Mouse (Mus musculus): ENCODE data around the gene Selenoi. TPM values are rescaled to one million over a fixed set of nuclear protein-coding genes. Genes with fewer than 3 reads are reported as not detected.

Gene Selenoi
- polyA plus RNA-seq (2014; fragmentation: Nextera tagmentation; extraction: Ambion mirVana), result 21.8 and 22.0 TPM in 2 replicates

DNA sequence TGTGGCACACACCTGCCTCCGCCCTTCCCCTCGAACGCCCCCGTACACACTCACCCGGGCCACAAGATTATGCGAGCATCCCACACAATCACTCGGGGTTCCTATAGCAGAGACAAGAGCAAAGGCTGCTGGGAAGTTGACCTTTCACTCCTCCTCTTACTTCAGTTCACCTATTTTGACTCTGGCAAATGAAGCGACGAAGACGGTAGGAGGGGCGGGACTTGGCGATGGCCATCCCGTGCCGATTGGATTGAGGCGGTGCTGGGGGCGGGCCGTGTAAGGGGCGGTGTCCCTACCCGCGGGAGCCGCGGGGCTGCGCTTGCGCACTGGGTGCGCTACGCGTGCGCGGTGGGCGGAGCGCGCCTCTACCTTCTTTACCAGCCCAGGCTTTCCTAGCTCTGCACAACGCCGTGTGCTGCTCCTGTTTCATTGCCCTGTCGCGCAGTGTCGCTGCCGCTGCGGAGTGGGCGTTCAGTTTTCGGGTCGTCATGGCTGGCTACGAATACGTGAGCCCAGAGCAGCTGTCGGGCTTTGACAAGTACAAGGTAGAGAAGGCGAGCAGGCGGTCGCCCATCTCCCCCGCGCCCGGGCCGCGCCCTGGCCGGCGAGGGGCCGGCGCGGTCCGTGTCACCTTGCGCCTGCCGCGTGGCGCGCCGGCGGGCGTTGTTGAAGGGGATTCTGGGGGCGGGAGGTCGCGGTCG, at the start of gene Selenoi:
TSS of gene Selenoi (plus strand) at position 311 of the 701 bp plus-strand sequence.
- H3K4me1 ChIP-seq (ENCODE audit: control insufficient read depth, insufficient read depth, low read length), result peaks cover 13% of the 10 kb centered on the region
- DNase-seq (ENCODE audit: low spot score, missing footprints), result peak; percentile 100
- H3K4me2 ChIP-seq, result peak within 1 kb of the TSS; percentile 83
- WGBS, result under 1% methylated on average over 71 of the region's 71 CpGs
- no peaks in the 10 kb centered on the region for H3K36me3 ChIP-seq (ENCODE audit: control insufficient read depth, insufficient read depth, low read length)
- H3K27me3 ChIP-seq (ENCODE audit: control insufficient read depth, insufficient read depth, low read length), result no peaks in the 10 kb centered on the region
- H3K9me3 ChIP-seq (ENCODE audit: control insufficient read depth, low read length), result no peaks in the 10 kb centered on the region
- H3K9ac ChIP-seq (ENCODE audit: low read length), result peak within 1 kb of the TSS; percentile 79
- peak within 1 kb of the TSS; percentile 80 for H3K27ac ChIP-seq (ENCODE audit: low read depth, low read length)
- peak within 1 kb of the TSS; percentile 80 for H3K4me3 ChIP-seq (ENCODE audit: low read depth, low read length)
- ATAC-seq (ENCODE audit: low FRiP score), result peak; percentile 100

DNA sequence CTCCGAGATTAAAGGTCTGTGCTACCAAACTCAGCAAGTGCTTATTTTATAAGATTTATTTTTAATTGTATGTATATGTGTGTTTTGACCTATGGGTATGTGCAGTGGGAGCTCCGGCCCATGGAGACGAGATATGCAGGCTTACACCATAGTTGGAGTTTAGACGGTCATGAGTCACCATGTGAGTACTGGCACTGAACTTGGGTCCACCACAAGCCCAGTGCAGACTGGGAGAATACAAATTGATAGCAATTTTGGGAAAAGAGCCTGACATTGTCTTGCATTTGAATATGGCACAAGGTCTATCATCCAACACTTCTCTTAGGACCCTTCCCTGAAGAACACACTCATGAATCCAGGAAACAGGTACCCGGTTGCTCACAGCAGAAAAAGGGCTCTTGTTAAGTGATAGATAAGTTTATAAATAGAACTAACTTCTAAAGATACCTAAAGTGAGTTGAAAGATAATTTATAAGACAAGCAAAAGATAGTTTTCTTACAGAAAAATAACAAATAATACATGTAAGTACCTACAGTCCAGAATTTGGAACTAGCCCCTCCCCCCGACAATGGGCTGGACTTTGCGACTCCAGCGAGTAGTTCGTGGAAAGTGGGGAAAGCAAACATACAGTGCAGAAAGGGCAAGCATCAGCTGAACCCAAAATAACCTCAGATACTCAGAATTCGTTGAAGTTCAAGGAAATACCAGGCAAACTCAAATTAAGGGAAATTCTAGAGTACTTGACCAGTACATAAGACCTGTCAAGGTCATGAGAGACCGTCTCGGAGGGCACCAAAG, 44.5 kb upstream of the Selenoi start:
- Histone ChIP-seq H3K9me3 (ENCODE audit: control insufficient read depth, low read length) (no peaks in the 10 kb centered on the region), H3K27ac (ENCODE audit: low read depth, low read length) (no peak overlapping the region), H3K27me3 (ENCODE audit: control insufficient read depth, insufficient read depth, low read length) (no peaks in the 10 kb centered on the region), H3K4me2 (no peak overlapping the region), H3K4me1 (ENCODE audit: control insufficient read depth, insufficient read depth, low read length) (no peaks in the 10 kb centered on the region), H3K9ac (ENCODE audit: low read length) (no peak overlapping the region), H3K36me3 (ENCODE audit: control insufficient read depth, insufficient read depth, low read length) (peaks cover 7% of the 10 kb centered on the region; the same call in 1 of the 2 replicates), H3K4me3 (ENCODE audit: low read depth, low read length) (no peak overlapping the region)
- no peak for DNase-seq (ENCODE audit: low spot score, missing footprints)
- whole genome bisulfite sequencing, result 93% methylated on average over 12 of the region's 12 CpGs
- no peak for ATAC-seq (ENCODE audit: low FRiP score)

DNA sequence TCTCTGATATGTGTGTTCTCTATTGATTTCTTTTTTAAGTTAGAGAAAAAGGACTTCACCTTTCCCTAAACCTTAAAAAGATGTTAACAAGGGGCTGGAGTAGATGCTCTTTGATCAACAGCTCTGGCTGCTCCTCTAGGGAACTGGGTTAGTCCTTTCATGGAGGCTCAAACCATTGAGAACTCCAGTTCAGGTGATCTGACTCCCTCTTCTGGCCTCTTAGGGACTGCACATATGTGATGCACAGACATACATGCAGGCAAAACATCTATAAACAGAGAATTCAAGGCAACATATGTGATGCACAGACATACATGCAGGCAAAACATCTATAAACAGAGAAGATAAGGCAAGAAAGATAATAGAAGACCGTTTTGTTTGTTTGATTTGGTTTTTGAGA, 39.9 kb upstream of the Selenoi start:
- no peak overlapping the region for H3K27ac ChIP-seq (ENCODE audit: low read depth, low read length)
- H3K9ac ChIP-seq (ENCODE audit: low read length), result no peak overlapping the region
- no peaks in the 10 kb centered on the region for H3K9me3 ChIP-seq (ENCODE audit: control insufficient read depth, low read length)
- no peak for DNase-seq (ENCODE audit: low spot score, missing footprints)
- 78% methylated on average over 1 of the region's 1 CpGs for WGBS
- no peaks in the 10 kb centered on the region for H3K27me3 ChIP-seq (ENCODE audit: control insufficient read depth, insufficient read depth, low read length)
- no peaks in the 10 kb centered on the region for H3K4me1 ChIP-seq (ENCODE audit: control insufficient read depth, insufficient read depth, low read length)
- H3K4me2 ChIP-seq, result no peak overlapping the region
- ATAC-seq (ENCODE audit: low FRiP score), result no peak
- H3K4me3 ChIP-seq (ENCODE audit: low read depth, low read length), result no peak overlapping the region
- H3K36me3 ChIP-seq (ENCODE audit: control insufficient read depth, insufficient read depth, low read length), result no peaks in the 10 kb centered on the region; the same call in 1 of the 2 replicates

DNA sequence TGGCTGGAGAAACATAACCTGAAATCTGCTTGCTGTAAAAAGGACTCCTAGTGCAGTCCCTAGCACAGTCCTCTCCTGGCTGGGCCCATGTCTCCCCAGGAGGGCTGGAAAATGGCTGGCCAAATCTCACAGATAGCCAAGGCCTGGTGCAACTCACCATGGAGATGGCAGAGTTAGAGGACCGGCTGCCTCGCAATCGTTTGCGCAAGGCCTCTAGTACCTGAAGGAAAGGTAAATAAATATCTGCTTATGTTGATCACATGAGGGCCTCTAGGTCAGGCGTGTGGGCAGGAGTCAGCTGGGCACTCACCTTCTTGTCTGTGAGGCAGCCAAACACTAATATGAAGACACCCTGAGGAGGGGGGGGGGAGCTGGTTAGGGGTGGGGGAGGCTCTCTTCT, 37.0 kb upstream of the Selenoi start:
- WGBS, result 95% methylated on average over 5 of the region's 5 CpGs
- DNase-seq (ENCODE audit: low spot score, missing footprints) (no peak), ATAC-seq (ENCODE audit: low FRiP score) (no peak)
- no peaks in the 10 kb centered on the region for H3K4me1 ChIP-seq (ENCODE audit: control insufficient read depth, insufficient read depth, low read length)
- H3K9ac ChIP-seq (ENCODE audit: low read length), result no peak overlapping the region
- no peak overlapping the region for H3K4me3 ChIP-seq (ENCODE audit: low read depth, low read length)
- no peaks in the 10 kb centered on the region for H3K27me3 ChIP-seq (ENCODE audit: control insufficient read depth, insufficient read depth, low read length)
- no peak overlapping the region for H3K4me2 ChIP-seq
- H3K27ac ChIP-seq (ENCODE audit: low read depth, low read length), result no peak overlapping the region
- no peaks in the 10 kb centered on the region for H3K36me3 ChIP-seq (ENCODE audit: control insufficient read depth, insufficient read depth, low read length)
- H3K9me3 ChIP-seq (ENCODE audit: control insufficient read depth, low read length), result no peaks in the 10 kb centered on the region

DNA sequence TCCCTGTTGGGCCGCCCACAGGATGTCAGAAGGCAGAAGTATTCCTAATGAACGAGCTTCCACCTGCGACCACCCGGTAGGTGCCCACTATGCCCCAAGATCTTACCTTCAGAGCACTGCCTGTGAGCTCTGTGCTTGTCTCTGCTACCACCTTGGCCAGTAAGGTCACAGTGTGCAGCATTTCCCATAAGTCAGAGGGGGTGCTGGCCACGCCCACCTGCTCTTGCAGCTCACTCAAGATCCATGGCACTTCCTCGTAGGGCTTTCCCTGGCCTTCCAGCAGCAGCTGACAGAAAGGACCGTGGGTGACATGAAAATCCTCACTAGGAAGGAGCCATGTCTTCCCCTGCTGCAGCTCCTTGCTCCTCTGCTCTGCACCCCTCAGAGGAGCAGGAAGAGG, 34.1 kb upstream of the Selenoi start:
- Histone ChIP-seq H3K4me3 (ENCODE audit: low read depth, low read length) (no peak overlapping the region), H3K27ac (ENCODE audit: low read depth, low read length) (no peak overlapping the region), H3K9me3 (ENCODE audit: control insufficient read depth, low read length) (no peaks in the 10 kb centered on the region), H3K4me1 (ENCODE audit: control insufficient read depth, insufficient read depth, low read length) (no peaks in the 10 kb centered on the region), H3K27me3 (ENCODE audit: control insufficient read depth, insufficient read depth, low read length) (no peaks in the 10 kb centered on the region), H3K36me3 (ENCODE audit: control insufficient read depth, insufficient read depth, low read length) (no peaks in the 10 kb centered on the region), H3K4me2 (no peak overlapping the region), H3K9ac (ENCODE audit: low read length) (no peak overlapping the region)
- 74% methylated on average over 7 of the region's 7 CpGs for WGBS
- DNase-seq (ENCODE audit: low spot score, missing footprints) (no peak), ATAC-seq (ENCODE audit: low FRiP score) (no peak)

DNA sequence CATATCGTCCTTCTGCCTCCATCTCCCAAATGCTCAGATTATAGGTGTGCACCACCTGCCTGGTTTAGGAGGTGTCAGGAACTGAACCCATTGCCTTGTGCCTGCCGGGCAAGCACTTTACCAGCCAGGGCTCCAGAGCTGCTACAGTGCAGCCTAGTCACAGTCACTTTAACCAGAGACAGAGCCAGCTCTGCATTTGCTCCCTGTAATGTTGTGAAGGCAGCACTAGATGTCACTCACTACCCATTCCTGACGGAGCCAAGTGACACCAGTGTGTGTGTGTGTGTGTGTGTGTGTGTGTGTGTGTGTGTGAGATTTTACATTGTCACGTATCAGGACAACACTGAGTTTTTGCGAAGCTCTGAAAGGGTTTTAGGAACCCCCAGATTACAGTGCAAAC, 30.9 kb upstream of the Selenoi start:
- no peak overlapping the region for H3K27ac ChIP-seq (ENCODE audit: low read depth, low read length)
- H3K4me2 ChIP-seq, result no peak overlapping the region
- no peaks in the 10 kb centered on the region for H3K36me3 ChIP-seq (ENCODE audit: control insufficient read depth, insufficient read depth, low read length)
- H3K4me1 ChIP-seq (ENCODE audit: control insufficient read depth, insufficient read depth, low read length), result no peaks in the 10 kb centered on the region
- ATAC-seq (ENCODE audit: low FRiP score) (no peak), DNase-seq (ENCODE audit: low spot score, missing footprints) (no peak)
- no peaks in the 10 kb centered on the region for H3K9me3 ChIP-seq (ENCODE audit: control insufficient read depth, low read length)
- no peak overlapping the region for H3K9ac ChIP-seq (ENCODE audit: low read length)
- 60% methylated on average over 5 of the region's 5 CpGs for WGBS
- no peak overlapping the region for H3K4me3 ChIP-seq (ENCODE audit: low read depth, low read length)
- no peaks in the 10 kb centered on the region for H3K27me3 ChIP-seq (ENCODE audit: control insufficient read depth, insufficient read depth, low read length)

DNA sequence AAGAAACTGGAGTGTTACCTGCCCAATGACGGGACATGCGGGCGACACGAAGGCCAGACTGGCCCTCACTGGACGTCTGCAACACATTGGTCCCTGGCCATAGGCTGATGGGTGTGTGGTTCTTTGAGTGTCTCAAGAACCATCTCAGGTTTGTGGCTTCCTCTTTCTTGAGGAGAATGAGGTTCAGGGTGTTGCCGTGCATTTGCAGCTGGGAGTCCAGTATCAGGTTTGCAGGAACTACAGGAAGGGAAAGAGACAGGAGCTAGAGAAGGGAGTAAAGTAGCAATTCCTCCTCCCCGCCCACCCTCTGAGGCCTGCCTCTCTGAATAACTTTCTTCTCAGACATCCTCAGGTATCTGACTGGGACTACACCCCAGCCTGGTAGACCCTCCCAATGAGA, 30.2 kb upstream of the Selenoi start:
- Histone ChIP-seq H3K36me3 (ENCODE audit: control insufficient read depth, insufficient read depth, low read length) (no peaks in the 10 kb centered on the region), H3K9ac (ENCODE audit: low read length) (no peak overlapping the region), H3K4me1 (ENCODE audit: control insufficient read depth, insufficient read depth, low read length) (no peaks in the 10 kb centered on the region), H3K4me2 (no peak overlapping the region), H3K4me3 (ENCODE audit: low read depth, low read length) (no peak overlapping the region), H3K9me3 (ENCODE audit: control insufficient read depth, low read length) (no peaks in the 10 kb centered on the region), H3K27me3 (ENCODE audit: control insufficient read depth, insufficient read depth, low read length) (no peaks in the 10 kb centered on the region), H3K27ac (ENCODE audit: low read depth, low read length) (no peak overlapping the region)
- no peak for DNase-seq (ENCODE audit: low spot score, missing footprints)
- WGBS, result 86% methylated on average over 7 of the region's 7 CpGs
- no peak for ATAC-seq (ENCODE audit: low FRiP score)

DNA sequence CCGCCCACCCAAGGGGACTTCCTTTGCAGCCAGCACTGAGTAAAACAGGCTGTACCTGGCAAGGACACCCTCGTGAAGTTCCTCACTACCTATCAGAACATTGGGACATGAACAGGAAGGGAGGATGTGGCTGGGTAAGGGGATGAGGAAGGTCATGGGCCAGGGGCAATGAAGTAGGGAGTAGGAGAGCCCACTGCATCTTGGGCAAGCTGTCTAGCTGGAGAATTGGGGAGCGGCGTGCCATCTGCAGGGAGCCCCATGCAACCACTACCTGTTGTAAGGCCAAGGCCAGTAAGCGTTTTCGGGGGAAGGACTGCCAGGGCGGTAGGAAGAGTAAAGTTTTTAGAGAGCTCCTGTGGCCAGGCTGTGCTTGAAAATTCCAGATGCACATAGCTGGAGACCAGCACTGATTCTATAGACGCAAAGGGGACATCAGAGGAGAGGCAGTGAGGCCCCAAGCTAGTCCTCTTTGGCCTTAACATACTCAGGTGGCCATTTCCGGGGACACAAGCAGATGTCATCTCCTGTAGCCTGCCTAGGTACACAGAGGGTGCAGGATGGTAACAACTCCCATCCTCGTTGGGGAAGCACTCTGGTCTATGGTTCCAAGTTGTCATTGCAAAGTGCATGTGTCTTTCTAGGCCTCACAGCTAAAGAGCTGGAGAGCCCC, 29.0 kb upstream of the Selenoi start:
- Histone ChIP-seq H3K36me3 (ENCODE audit: control insufficient read depth, insufficient read depth, low read length) (no peaks in the 10 kb centered on the region), H3K4me1 (ENCODE audit: control insufficient read depth, insufficient read depth, low read length) (no peaks in the 10 kb centered on the region), H3K4me3 (ENCODE audit: low read depth, low read length) (no peak overlapping the region), H3K9ac (ENCODE audit: low read length) (no peak overlapping the region), H3K27ac (ENCODE audit: low read depth, low read length) (no peak overlapping the region), H3K4me2 (no peak overlapping the region), H3K9me3 (ENCODE audit: control insufficient read depth, low read length) (no peaks in the 10 kb centered on the region), H3K27me3 (ENCODE audit: control insufficient read depth, insufficient read depth, low read length) (no peaks in the 10 kb centered on the region)
- no peak for ATAC-seq (ENCODE audit: low FRiP score)
- WGBS, result 87% methylated on average over 10 of the region's 10 CpGs
- DNase-seq (ENCODE audit: low spot score, missing footprints), result no peak

DNA sequence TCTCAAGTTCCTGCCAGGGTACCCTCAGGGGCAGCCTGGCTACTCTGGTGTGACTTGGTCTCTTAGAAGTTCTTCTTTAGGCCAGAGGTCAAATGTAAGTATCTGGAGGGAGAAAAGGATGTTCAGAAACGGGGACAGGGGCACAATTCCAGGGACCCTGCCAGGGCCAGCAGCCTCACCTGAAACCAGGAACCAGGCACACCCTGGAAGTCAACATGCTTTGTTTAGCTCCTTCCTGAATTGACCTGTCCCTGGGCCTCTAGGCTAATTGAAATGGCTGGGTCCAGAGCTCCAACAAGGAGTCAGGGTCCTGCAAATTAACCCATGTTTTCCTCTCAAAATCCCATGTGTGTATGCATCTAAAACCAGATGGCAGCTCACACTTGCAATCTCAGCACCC, 27.9 kb upstream of the Selenoi start:
- no peak for DNase-seq (ENCODE audit: low spot score, missing footprints)
- Histone ChIP-seq H3K4me1 (ENCODE audit: control insufficient read depth, insufficient read depth, low read length) (no peaks in the 10 kb centered on the region), H3K4me3 (ENCODE audit: low read depth, low read length) (no peak overlapping the region), H3K4me2 (no peak overlapping the region), H3K9ac (ENCODE audit: low read length) (no peak overlapping the region), H3K9me3 (ENCODE audit: control insufficient read depth, low read length) (no peaks in the 10 kb centered on the region), H3K27me3 (ENCODE audit: control insufficient read depth, insufficient read depth, low read length) (no peaks in the 10 kb centered on the region), H3K27ac (ENCODE audit: low read depth, low read length) (no peak overlapping the region), H3K36me3 (ENCODE audit: control insufficient read depth, insufficient read depth, low read length) (no peaks in the 10 kb centered on the region)
- 50% methylated on average over 1 of the region's 1 CpGs for WGBS
- no peak for ATAC-seq (ENCODE audit: low FRiP score)
